Mouse (Mus musculus): ENCODE results near the gene Aknad1. TPM values are rescaled to one million over a fixed set of nuclear protein-coding genes. Genes with fewer than 3 reads are reported as not detected.

Gene Aknad1
- polyA plus RNA-seq, 1 experiment from 2014 or later: 0.07 TPM

DNA sequence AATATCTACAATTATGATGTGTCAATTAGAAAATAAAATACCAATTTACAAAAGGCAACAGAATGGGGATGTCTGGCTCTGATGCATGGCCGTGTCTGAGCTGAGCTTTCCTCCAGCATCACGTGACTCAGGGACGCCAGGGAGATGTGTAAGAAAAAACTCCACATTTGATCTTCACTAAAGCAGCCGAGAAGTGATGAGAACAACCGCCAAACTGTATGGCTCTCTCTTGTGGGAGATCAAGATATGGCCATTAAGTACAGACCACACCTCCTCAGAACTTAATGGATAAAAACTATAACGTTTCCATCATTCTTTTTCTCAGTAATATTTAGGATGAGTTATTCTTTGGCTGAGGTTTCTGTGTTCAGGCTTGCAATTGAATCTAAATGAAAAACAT is 11.6 kb downstream of the Aknad1 start:
- no peak for DNase-seq (ENCODE audit: low spot score)

GRCm38 (mm10) chr3:108751691-108752090 is 12.2 kb downstream of the Aknad1 start:
- DNase-seq (ENCODE audit: low spot score): no peak

DNA sequence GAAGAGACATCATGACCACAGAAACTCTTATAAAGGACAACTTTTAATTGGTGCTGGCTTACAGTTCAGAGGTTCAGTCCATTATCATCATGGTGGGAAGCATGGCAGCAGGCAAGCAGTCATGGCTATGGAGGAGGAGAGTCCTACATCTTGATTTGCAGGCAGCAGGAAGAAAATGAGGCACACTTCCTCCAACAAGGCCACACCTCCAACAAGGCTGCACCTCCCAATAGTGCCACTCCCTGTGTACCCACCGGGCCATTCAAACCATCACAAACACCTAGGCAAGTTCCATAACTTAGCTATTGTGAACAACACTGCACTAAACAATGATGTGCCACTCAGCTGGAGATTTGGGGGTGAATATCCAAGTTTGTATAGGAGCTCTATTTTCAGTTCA is 15.1 kb downstream of the Aknad1 start:
- no peak for DNase-seq (ENCODE audit: low spot score)

DNA sequence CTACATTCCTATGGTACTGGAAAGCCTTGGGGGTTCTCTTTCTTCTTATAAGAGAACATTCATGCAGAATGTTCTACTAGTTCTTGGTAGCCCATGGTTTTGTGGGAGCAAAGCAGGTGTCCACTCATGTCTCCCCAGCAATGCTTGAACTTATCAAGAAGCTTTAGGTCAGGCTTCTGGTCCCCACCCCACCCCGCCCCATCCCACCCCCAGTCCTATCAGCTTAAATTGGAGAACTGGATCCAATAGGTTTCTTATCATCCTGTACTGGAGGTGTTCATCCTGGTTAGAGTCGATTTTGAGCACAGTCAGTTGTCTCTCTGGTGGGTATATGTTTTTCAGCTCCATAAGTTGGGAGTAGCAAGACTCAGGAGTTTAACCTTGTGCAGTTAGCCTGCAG is 16.1 kb downstream of the Aknad1 start:
- DNase-seq (ENCODE audit: low spot score): no peak

- DNase-seq (ENCODE audit: low spot score): no peak
Measured at GRCm38 (mm10) chr3:108756131-108756530, 16.7 kb downstream of the Aknad1 start.

- no peak for DNase-seq (ENCODE audit: low spot score)
Measured at GRCm38 (mm10) chr3:108757570-108757969, 18.1 kb downstream of the Aknad1 start.

DNA sequence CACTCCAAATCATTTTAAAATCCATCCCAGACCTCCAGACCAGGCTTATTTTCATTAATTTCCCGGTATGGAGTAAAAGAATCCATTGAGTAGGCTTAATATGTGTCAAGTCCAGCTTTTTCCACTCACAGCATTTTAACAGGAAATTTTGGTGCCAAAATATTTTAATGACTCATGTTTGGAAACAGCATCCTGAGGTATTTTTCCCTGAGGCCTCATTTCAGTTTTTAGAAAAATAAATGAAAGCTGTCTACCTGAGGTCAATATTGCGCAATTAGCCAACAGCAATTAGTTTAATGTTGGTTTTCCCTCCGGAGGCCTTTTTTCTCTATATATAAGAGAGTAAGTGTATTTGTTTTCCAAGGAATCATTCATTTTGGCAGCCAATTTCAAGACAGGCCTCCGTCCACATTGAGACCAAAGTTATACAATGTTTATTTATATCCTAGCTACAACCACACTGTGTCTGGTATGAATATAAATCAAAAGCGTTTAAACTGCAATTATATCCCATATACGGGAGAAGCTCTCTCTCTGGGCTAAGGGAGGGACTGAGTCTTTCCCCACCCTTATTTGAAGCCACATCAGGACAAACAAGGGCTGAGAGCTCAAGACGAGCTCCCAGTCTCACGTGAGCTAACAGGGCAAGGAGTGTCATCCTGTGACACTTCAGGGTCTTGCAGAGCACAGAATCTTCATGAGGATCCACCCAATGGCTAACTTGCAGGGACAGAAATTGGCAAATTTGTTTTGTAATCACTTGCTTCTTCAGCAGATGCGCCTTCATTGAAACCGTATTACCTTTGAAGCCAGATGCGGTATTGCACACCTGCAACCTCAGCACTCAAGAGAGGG is 20.3 kb downstream of the Aknad1 start:
- no peak for DNase-seq (ENCODE audit: low spot score)

DNA sequence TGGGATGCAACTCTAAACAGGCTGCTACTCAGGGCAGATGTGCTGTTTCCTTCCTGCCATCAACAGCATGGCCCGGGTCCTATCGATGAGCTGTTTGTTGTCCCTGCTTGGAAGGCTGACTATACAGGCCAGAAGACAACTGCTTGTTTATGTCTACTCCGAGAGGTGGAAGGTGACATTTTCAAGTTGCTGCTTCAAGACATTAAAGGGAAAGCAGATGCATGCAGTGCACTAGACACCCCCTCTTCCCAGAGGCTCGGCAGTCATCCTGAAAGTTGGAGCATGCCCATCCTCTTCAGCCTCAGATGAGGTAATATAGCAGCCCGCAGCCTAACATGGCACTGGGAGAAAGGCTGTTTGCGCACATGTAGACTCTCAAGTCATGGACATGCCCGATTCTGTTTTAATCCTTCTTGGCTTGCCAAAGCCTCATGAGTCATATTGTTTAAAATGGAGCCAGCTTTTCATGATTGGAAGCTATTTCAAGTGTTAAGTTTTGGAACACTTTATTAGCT is 23.2 kb downstream of the Aknad1 start:
- DNase-seq (ENCODE audit: low spot score): no peak

DNA sequence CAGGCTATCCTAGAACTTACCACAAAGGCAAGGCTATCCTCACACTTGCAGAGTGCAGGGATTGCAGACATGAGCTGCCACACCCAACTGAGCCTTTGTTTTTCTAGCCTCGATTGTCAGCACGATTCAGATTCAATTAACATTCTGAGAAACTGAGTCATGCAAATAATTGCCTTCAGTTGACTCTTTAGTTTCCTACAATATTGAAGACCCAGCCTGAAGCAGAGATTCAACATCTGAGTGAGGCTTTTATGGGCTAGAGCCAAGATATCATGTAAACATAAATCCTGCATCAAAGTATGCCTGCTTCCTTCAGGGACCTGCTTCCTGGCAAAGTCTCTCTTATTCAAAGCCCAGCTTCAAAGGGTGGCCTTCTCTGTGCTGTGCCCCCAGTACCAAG is 24.2 kb downstream of the Aknad1 start:
- DNase-seq (ENCODE audit: low spot score): no peak

DNA sequence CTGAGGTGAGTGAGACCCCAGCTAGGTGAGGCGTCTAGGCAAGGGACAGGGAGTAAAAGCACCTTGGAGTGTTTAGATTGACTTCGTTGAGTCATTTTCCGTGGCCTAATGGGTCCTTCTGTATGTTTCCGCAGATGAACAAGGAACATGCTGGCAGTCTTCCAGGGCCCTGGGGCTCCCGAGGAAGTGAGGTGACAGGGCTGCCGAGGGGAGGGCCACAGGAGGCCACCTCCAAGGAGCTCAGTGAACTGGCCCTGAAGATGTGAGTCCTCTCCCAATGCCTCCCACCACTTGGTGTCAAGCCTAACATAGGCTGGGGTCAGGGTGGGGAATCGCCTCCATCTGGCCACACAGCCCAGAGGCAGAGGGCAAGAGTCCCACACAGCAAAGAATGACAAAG is 25.5 kb downstream of the Aknad1 start:
- DNase-seq (ENCODE audit: low spot score): no peak

- DNase-seq (ENCODE audit: low spot score): no peak
Measured at GRCm38 (mm10) chr3:108765476-108765875, 26.0 kb downstream of the Aknad1 start.

DNA sequence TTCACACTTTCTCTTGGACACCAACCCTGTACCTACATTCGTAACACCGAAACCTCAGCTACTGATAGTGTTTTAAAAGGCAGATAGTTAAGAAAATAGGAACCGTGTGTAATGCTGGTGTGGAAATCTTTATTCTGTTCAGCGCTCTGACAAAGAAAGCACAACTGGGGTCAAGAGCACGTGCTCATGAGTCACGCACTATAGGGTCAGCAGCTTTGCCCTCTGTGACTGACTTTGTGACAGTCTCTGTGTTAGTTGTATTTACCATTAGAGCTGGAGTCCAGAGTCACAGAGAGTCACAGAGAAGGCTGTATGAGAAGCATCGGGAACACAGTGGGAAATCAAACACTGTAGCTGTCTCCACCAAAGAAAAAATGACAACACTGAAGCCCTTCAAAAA is 27.5 kb downstream of the Aknad1 start:
- DNase-seq (ENCODE audit: low spot score): no peak

DNA sequence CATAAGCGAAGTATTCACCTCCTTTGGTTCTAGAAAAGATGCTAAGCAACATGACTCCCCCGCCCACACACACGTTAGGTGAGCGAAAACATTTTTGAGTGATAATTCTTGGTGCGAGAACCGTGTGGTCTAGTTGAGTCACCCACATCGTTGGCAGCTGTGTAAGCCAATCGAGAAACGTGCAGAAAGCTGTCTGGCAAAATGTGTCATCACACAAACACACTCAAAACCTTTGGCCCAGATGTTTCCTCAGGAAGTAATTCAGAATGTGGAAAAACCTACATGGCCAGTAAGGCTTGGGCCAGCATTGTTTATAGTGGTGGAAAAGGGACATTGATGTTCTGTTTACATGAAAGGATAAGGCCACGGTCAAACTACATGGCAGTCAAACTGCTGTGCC is 28.0 kb downstream of the Aknad1 start:
- DNase-seq (ENCODE audit: low spot score): no peak

DNA sequence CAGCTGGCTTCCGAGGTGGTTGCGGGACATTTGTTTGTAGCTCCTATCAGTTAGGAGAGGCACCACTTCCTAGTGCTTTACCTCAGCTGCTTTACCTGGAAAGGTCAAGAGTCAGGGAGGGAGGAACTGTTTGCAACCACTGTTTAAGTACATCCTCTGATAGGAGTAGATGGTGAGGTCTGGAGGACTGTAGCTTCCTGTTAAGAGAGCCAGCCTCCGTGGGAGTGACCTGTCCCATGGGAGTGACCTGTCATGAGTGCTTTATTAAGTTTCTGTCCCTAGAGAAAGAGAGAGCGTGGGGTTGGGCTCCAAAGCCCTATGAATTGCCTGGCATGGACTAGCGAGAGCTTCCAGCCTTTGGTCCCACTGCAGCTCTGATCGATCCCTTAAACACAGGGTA is 30.1 kb downstream of the Aknad1 start:
- no peak for DNase-seq (ENCODE audit: low spot score)

GRCm38 (mm10) chr3:108770725-108771368 is 31.4 kb downstream of the Aknad1 start:
- peak; percentile 75 for DNase-seq (ENCODE audit: low spot score)

- no peak for DNase-seq (ENCODE audit: low spot score)
Measured at GRCm38 (mm10) chr3:108772211-108772610, 32.8 kb downstream of the Aknad1 start.

DNA sequence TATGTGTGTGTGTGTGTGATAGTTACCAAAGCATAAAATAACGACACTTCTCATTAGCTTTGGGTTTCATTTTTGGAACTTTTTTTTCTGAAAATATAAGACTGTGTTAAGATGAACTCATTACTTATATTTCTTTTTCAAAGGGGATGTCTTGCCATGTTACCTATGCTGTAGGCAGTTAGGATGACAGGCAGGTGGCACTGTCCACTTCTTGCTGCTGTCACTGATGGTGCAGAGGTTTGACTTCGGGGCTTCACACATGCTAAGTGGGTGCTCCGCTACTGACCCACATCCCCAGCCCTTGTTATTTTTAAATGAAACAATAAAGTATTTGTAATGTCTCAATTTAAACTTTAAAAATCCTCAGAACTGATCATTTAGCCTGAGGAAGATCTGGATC is 33.4 kb downstream of the Aknad1 start:
- no peak for DNase-seq (ENCODE audit: low spot score)

GRCm38 (mm10) chr3:108778761-108779540 is 39.5 kb downstream of the Aknad1 start:
- DNase-seq (ENCODE audit: low spot score): no peak

DNA sequence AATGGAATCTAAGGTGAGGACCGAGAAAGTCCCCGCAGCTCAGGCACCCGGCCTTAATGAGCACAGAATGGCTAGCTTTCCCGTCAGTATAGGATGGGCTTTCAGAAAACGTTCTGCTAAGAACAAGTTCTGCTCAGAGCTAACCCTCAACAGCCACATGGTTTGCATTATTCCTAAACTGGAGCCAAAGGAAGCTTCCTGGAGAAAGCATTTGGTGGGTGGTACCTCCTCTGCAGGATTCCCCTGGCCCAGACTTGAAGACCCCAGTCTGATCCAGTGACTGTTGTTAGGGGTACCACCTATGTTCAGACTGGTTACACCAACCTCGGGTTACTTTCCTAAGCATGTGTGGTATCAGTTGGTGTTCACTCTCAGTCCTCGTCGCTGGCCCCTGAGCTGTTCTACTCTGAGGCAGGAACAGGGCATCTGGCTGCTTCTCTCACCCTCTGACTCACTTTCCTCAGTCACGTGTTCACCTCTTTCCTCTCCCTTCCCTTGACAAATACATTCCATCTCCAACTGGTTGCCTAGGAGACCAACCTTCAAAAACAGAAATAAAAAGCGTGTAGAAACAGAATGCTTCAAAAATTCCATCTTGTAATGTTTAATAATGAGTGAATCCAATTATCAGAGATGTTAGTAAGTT is 41.9 kb downstream of the Aknad1 start:
- no peak for DNase-seq (ENCODE audit: low spot score)

- DNase-seq (ENCODE audit: low spot score): no peak
Measured at GRCm38 (mm10) chr3:108781884-108782270, 42.4 kb downstream of the Aknad1 start.

DNA sequence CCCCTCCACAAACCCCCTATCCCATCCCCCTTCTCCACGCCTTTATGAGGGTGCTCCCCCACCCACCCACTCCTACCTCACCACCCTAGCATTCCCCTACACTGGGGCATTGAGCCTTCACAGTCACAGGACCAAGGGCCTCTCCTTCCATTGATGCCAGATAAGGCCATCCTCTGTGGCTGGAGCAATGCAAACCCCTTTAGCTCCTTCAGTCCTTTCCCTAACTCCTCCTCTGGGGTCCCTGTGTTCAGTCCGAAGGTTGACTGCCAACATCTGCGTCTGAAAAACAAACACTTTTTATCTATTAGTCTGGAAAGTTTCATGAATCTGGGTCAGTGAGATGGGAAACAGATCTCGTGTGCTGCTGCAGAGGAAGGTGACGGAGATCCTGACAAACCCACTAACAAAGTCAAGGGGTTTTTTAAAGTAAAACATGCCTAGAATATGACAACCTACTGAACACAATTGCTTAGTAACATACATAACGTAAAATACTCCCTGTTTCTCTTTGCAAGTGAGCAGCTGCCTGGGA is 43.0 kb downstream of the Aknad1 start:
- no peak for DNase-seq (ENCODE audit: low spot score)

Data from thymus, postnatal 0 days (tissue).